Mouse (Mus musculus): ENCODE measurements around the gene Hdac4. TPM values are rescaled to one million over a fixed set of nuclear protein-coding genes. Genes with fewer than 3 reads are reported as not detected.

The Hdac4 gene
- polyA plus RNA-seq, 1 experiment from 2014 or later: 12.5 TPM

GRCm38 (mm10) chr1:91932221-91932620 lies 263.3 kb downstream of the Hdac4 start:
- Histone ChIP-seq H3K27ac (ENCODE audit: low read depth, low read length) (no peak overlapping the region), H3K4me1 (ENCODE audit: control insufficient read depth, insufficient read depth, low read length) (peaks cover 9% of the 10 kb centered on the region), H3K9ac (ENCODE audit: low read depth, low read length) (no peak overlapping the region), H3K27me3 (ENCODE audit: control insufficient read depth, insufficient read depth, low read length) (no peaks in the 10 kb centered on the region), H3K4me2 (no peak overlapping the region), H3K36me3 (ENCODE audit: control insufficient read depth, insufficient read depth, low read length) (peaks cover 2% of the 10 kb centered on the region), H3K4me3 (ENCODE audit: low read depth, low read length) (no peak overlapping the region), H3K9me3 (replicated peaks; ENCODE audit: control insufficient read depth, low read length) (no peaks in the 10 kb centered on the region)
- WGBS (ENCODE audit: insufficient replicate concordance): 92% methylated on average over 12 of the region's 12 CpGs
- ATAC-seq (replicated peaks; ENCODE audit: insufficient number of reproducible peaks, low FRiP score, low TSS enrichment): no peak

GRCm38 (mm10) chr1:91931786-91932185 lies 263.7 kb downstream of the Hdac4 start:
- no peak overlapping the region for H3K4me2 ChIP-seq
- no peak for ATAC-seq (replicated peaks; ENCODE audit: insufficient number of reproducible peaks, low FRiP score, low TSS enrichment)
- no peaks in the 10 kb centered on the region for H3K27me3 ChIP-seq (ENCODE audit: control insufficient read depth, insufficient read depth, low read length)
- H3K9ac ChIP-seq (ENCODE audit: low read depth, low read length): no peak overlapping the region
- H3K4me3 ChIP-seq (ENCODE audit: low read depth, low read length): no peak overlapping the region
- peaks cover 2% of the 10 kb centered on the region for H3K36me3 ChIP-seq (ENCODE audit: control insufficient read depth, insufficient read depth, low read length)
- peaks cover 9% of the 10 kb centered on the region for H3K4me1 ChIP-seq (ENCODE audit: control insufficient read depth, insufficient read depth, low read length)
- no peaks in the 10 kb centered on the region for H3K9me3 ChIP-seq (replicated peaks; ENCODE audit: control insufficient read depth, low read length)
- no peak overlapping the region for H3K27ac ChIP-seq (ENCODE audit: low read depth, low read length)
- WGBS (ENCODE audit: insufficient replicate concordance): 84% methylated on average over 3 of the region's 3 CpGs

- Histone ChIP-seq H3K9ac (ENCODE audit: low read depth, low read length) (no peak overlapping the region), H3K4me2 (no peak overlapping the region), H3K27ac (ENCODE audit: low read depth, low read length) (no peak overlapping the region), H3K9me3 (replicated peaks; ENCODE audit: control insufficient read depth, low read length) (no peaks in the 10 kb centered on the region), H3K36me3 (ENCODE audit: control insufficient read depth, insufficient read depth, low read length) (peaks cover 2% of the 10 kb centered on the region), H3K4me3 (ENCODE audit: low read depth, low read length) (no peak overlapping the region), H3K4me1 (ENCODE audit: control insufficient read depth, insufficient read depth, low read length) (peaks cover 9% of the 10 kb centered on the region), H3K27me3 (ENCODE audit: control insufficient read depth, insufficient read depth, low read length) (no peaks in the 10 kb centered on the region)
- ATAC-seq (replicated peaks; ENCODE audit: insufficient number of reproducible peaks, low FRiP score, low TSS enrichment): no peak
- WGBS (ENCODE audit: insufficient replicate concordance): 90% methylated on average over 10 of the region's 10 CpGs
Observed at GRCm38 (mm10) chr1:91931196-91931595, 264.3 kb downstream of the Hdac4 start.

GRCm38 (mm10) chr1:91929051-91929450 lies 266.4 kb downstream of the Hdac4 start:
- WGBS (ENCODE audit: insufficient replicate concordance): 78% methylated on average over 13 of the region's 13 CpGs
- no peak; the same call in 1 of the 2 replicates for ATAC-seq (replicated peaks; ENCODE audit: insufficient number of reproducible peaks, low FRiP score, low TSS enrichment)
- no peak overlapping the region for H3K4me3 ChIP-seq (ENCODE audit: low read depth, low read length)
- H3K27me3 ChIP-seq (ENCODE audit: control insufficient read depth, insufficient read depth, low read length): no peaks in the 10 kb centered on the region
- H3K4me2 ChIP-seq: no peak overlapping the region
- peaks cover 2% of the 10 kb centered on the region for H3K36me3 ChIP-seq (ENCODE audit: control insufficient read depth, insufficient read depth, low read length)
- H3K4me1 ChIP-seq (ENCODE audit: control insufficient read depth, insufficient read depth, low read length): no peaks in the 10 kb centered on the region
- H3K9ac ChIP-seq (ENCODE audit: low read depth, low read length): no peak overlapping the region
- H3K9me3 ChIP-seq (replicated peaks; ENCODE audit: control insufficient read depth, low read length): no peaks in the 10 kb centered on the region
- no peak overlapping the region for H3K27ac ChIP-seq (ENCODE audit: low read depth, low read length)

GRCm38 (mm10) chr1:91927536-91928315 lies 267.8 kb downstream of the Hdac4 start:
- no peak overlapping the region for H3K27ac ChIP-seq (ENCODE audit: low read depth, low read length)
- no peak overlapping the region for H3K9ac ChIP-seq (ENCODE audit: low read depth, low read length)
- H3K4me3 ChIP-seq (ENCODE audit: low read depth, low read length): no peak overlapping the region
- no peaks in the 10 kb centered on the region for H3K27me3 ChIP-seq (ENCODE audit: control insufficient read depth, insufficient read depth, low read length)
- WGBS (ENCODE audit: insufficient replicate concordance): 73% methylated on average over 10 of the region's 10 CpGs
- no peak overlapping the region for H3K4me2 ChIP-seq
- H3K36me3 ChIP-seq (ENCODE audit: control insufficient read depth, insufficient read depth, low read length): no peaks in the 10 kb centered on the region
- H3K4me1 ChIP-seq (ENCODE audit: control insufficient read depth, insufficient read depth, low read length): no peaks in the 10 kb centered on the region
- ATAC-seq (replicated peaks; ENCODE audit: insufficient number of reproducible peaks, low FRiP score, low TSS enrichment): no peak
- no peaks in the 10 kb centered on the region for H3K9me3 ChIP-seq (replicated peaks; ENCODE audit: control insufficient read depth, low read length)

GRCm38 (mm10) chr1:91923567-91923966 lies 271.9 kb downstream of the Hdac4 start:
- Histone ChIP-seq H3K36me3 (ENCODE audit: control insufficient read depth, insufficient read depth, low read length) (no peaks in the 10 kb centered on the region), H3K9me3 (replicated peaks; ENCODE audit: control insufficient read depth, low read length) (no peaks in the 10 kb centered on the region), H3K4me1 (ENCODE audit: control insufficient read depth, insufficient read depth, low read length) (peaks cover 10% of the 10 kb centered on the region), H3K27me3 (ENCODE audit: control insufficient read depth, insufficient read depth, low read length) (no peaks in the 10 kb centered on the region), H3K4me3 (ENCODE audit: low read depth, low read length) (no peak overlapping the region), H3K4me2 (no peak overlapping the region), H3K27ac (ENCODE audit: low read depth, low read length) (no peak overlapping the region), H3K9ac (ENCODE audit: low read depth, low read length) (no peak overlapping the region)
- ATAC-seq (replicated peaks; ENCODE audit: insufficient number of reproducible peaks, low FRiP score, low TSS enrichment): no peak
- 82% methylated on average over 9 of the region's 9 CpGs for WGBS (ENCODE audit: insufficient replicate concordance)

GRCm38 (mm10) chr1:91922235-91923152 lies 273.0 kb downstream of the Hdac4 start:
- Histone ChIP-seq H3K27ac (ENCODE audit: low read depth, low read length) (no peak overlapping the region), H3K9ac (ENCODE audit: low read depth, low read length) (no peak overlapping the region), H3K36me3 (ENCODE audit: control insufficient read depth, insufficient read depth, low read length) (no peaks in the 10 kb centered on the region), H3K4me3 (ENCODE audit: low read depth, low read length) (no peak overlapping the region), H3K4me2 (no peak overlapping the region), H3K27me3 (ENCODE audit: control insufficient read depth, insufficient read depth, low read length) (no peaks in the 10 kb centered on the region), H3K9me3 (replicated peaks; ENCODE audit: control insufficient read depth, low read length) (no peaks in the 10 kb centered on the region), H3K4me1 (ENCODE audit: control insufficient read depth, insufficient read depth, low read length) (peaks cover 10% of the 10 kb centered on the region)
- 67% methylated on average over 7 of the region's 7 CpGs for WGBS (ENCODE audit: insufficient replicate concordance)
- no peak for ATAC-seq (replicated peaks; ENCODE audit: insufficient number of reproducible peaks, low FRiP score, low TSS enrichment)

GRCm38 (mm10) chr1:91921702-91922101 lies 273.8 kb downstream of the Hdac4 start:
- Histone ChIP-seq H3K27me3 (ENCODE audit: control insufficient read depth, insufficient read depth, low read length) (no peaks in the 10 kb centered on the region), H3K4me3 (ENCODE audit: low read depth, low read length) (no peak overlapping the region), H3K9me3 (replicated peaks; ENCODE audit: control insufficient read depth, low read length) (no peaks in the 10 kb centered on the region), H3K27ac (ENCODE audit: low read depth, low read length) (no peak overlapping the region), H3K36me3 (ENCODE audit: control insufficient read depth, insufficient read depth, low read length) (no peaks in the 10 kb centered on the region), H3K4me1 (ENCODE audit: control insufficient read depth, insufficient read depth, low read length) (peaks cover 10% of the 10 kb centered on the region), H3K4me2 (no peak overlapping the region), H3K9ac (ENCODE audit: low read depth, low read length) (no peak overlapping the region)
- 81% methylated on average over 4 of the region's 4 CpGs for WGBS (ENCODE audit: insufficient replicate concordance)
- no peak for ATAC-seq (replicated peaks; ENCODE audit: insufficient number of reproducible peaks, low FRiP score, low TSS enrichment)

Measured in heart, embryonic 11.5 days (tissue).